Mouse (Mus musculus) lung, embryonic 14.5 days (tissue): Measurements from ENCODE around the gene Vipr1. TPM values are rescaled to one million over a fixed set of nuclear protein-coding genes. Genes with fewer than 3 reads are reported as not detected.

Experiments
- ATAC-seq: fragments of 200-750 bp; cut with Nextera tagmentation; 2 replicates; pipeline ENCODE4 v1.8.0; 2017; ENCODE audit warnings: mild to moderate bottlenecking, moderate TSS enrichment, moderate library complexity; ENCODE audit not compliant: insufficient read depth
- DNase-seq: peaks from one replicate; pipeline ENCODE4 v3.0.0-alpha.2; 2015
- H3K27ac ChIP-seq: fragments of 300-500 bp; sonication (generic); 2 replicates; pipeline ENCODE4 v1.5.1; 2014; ENCODE audit warnings: low read depth, mild to moderate bottlenecking, moderate library complexity
- H3K27me3 ChIP-seq: fragments of 300-500 bp; sonication (generic); 2 replicates; pipeline ENCODE4 v1.6.1; 2014; ENCODE audit warnings: low read length, control low read depth; ENCODE audit not compliant: insufficient read depth
- H3K36me3 ChIP-seq: fragments of 300-500 bp; sonication (generic); 2 replicates; pipeline ENCODE4 v1.6.1; 2014; ENCODE audit warnings: control low read depth; ENCODE audit not compliant: insufficient read depth
- H3K4me1 ChIP-seq: fragments of 300-500 bp; sonication (generic); 2 replicates; pipeline ENCODE4 v1.6.1; 2014; ENCODE audit warnings: antibody characterized with exemption, control low read depth; ENCODE audit not compliant: insufficient read depth
- H3K4me2 ChIP-seq: fragments of 300-500 bp; sonication (generic); 2 replicates; pipeline ENCODE4 v1.6.1; 2014; ENCODE audit warnings: mild to moderate bottlenecking
- H3K4me3 ChIP-seq: fragments of 300-500 bp; sonication (generic); 2 replicates; pipeline ENCODE4 v1.5.1; 2014; ENCODE audit warnings: low read depth, low read length
- H3K9ac ChIP-seq: fragments of 300-500 bp; sonication (generic); 2 replicates; pipeline ENCODE4 v1.6.1; 2014
- H3K9me3 ChIP-seq: fragments of 300-500 bp; sonication (generic); 2 replicates; pipeline ENCODE4 v1.6.1; 2016; ENCODE audit warnings: low read depth, low read length, control low read depth
- CTCF ChIP-seq: IDR thresholded peaks from 2 replicates; pipeline ENCODE4 v1.5.1; 2016; ENCODE audit warnings: antibody characterized with exemption, low read depth
- WGBS: fragments of 180-500 bp; shearing (Covaris S2); extraction: QIAGEN DNeasy Blood & Tissue Kit; methylation state at CpG from one replicate; pipeline ENCODE4 v1.1.7; 2014; 5-methylcytosine and 5-hydroxymethylcytosine counted together
- polyA plus RNA-seq: library from polyadenylated mRNA; unstranded; fragments of >200 nt; fragmentation: Nextera tagmentation; extraction: Ambion mirVana; gene quantifications from 2 replicates; pipeline ENCODE4 v1.2.1, GENCODE M21; 2014

Gene Vipr1
- polyA plus RNA-seq, 1 experiment from 2014 or later, result 0.54 TPM

- Histone ChIP-seq H3K9ac (no peak overlapping the region), H3K4me2 (no peak overlapping the region), H3K4me1 (no peaks in the 10 kb centered on the region), H3K27me3 (no peaks in the 10 kb centered on the region), H3K36me3 (no peaks in the 10 kb centered on the region), H3K4me3 (no peak overlapping the region), H3K9me3 (no peaks in the 10 kb centered on the region), H3K27ac (no peak overlapping the region)
- no peak for ATAC-seq
- WGBS, result 53% methylated on average over 3 of the region's 3 CpGs
- DNase-seq, result no peak
- peak; percentile 34 for TF ChIP-seq CTCF
Observed at GRCm38 (mm10) chr9:121616471-121616870, 26.0 kb upstream of the Vipr1 start.

GRCm38 (mm10) chr9:121619441-121619840, 23.1 kb upstream of the Vipr1 start:
- ATAC-seq (no peak), DNase-seq (peak; percentile 25)
- no peak overlapping the region for H3K4me3 ChIP-seq
- H3K27me3 ChIP-seq, result no peaks in the 10 kb centered on the region
- H3K27ac ChIP-seq, result no peak overlapping the region
- no peaks in the 10 kb centered on the region for H3K36me3 ChIP-seq
- H3K9me3 ChIP-seq, result no peaks in the 10 kb centered on the region
- H3K9ac ChIP-seq, result no peak overlapping the region
- 47% methylated on average over 7 of the region's 7 CpGs for WGBS
- no peak for TF ChIP-seq CTCF
- H3K4me1 ChIP-seq, result no peaks in the 10 kb centered on the region
- H3K4me2 ChIP-seq, result no peak overlapping the region

- DNase-seq, result no peak
- 90% methylated on average over 4 of the region's 4 CpGs for WGBS
- TF ChIP-seq CTCF, result no peak
Observed at GRCm38 (mm10) chr9:121623235-121623634, 19.3 kb upstream of the Vipr1 start.

GRCm38 (mm10) chr9:121624920-121625319, 17.6 kb upstream of the Vipr1 start:
- TF ChIP-seq CTCF, result no peak
- 77% methylated on average over 2 of the region's 2 CpGs for WGBS

More at GRCm38 (mm10) chr9:121623235-121623634, 19.3 kb upstream of the Vipr1 start:
- Histone ChIP-seq H3K4me3 (no peak overlapping the region), H3K27me3 (no peaks in the 10 kb centered on the region), H3K9me3 (no peaks in the 10 kb centered on the region), H3K36me3 (no peaks in the 10 kb centered on the region), H3K27ac (no peak overlapping the region), H3K4me1 (no peaks in the 10 kb centered on the region), H3K4me2 (no peak overlapping the region), H3K9ac (no peak overlapping the region)
- ATAC-seq, result no peak

GRCm38 (mm10) chr9:121630627-121631026, 11.9 kb upstream of the Vipr1 start:
- Histone ChIP-seq H3K27me3 (no peaks in the 10 kb centered on the region), H3K4me3 (no peak overlapping the region), H3K4me1 (no peaks in the 10 kb centered on the region), H3K4me2 (no peak overlapping the region), H3K9ac (no peak overlapping the region), H3K36me3 (no peaks in the 10 kb centered on the region), H3K27ac (no peak overlapping the region), H3K9me3 (no peaks in the 10 kb centered on the region)
- DNase-seq (no peak), ATAC-seq (no peak)
- WGBS, result 77% methylated on average over 1 of the region's 1 CpGs
- TF ChIP-seq CTCF, result no peak

More at GRCm38 (mm10) chr9:121624920-121625319, 17.6 kb upstream of the Vipr1 start:
- H3K9me3 ChIP-seq, result no peaks in the 10 kb centered on the region
- no peaks in the 10 kb centered on the region for H3K36me3 ChIP-seq
- no peak for ATAC-seq
- no peaks in the 10 kb centered on the region for H3K4me1 ChIP-seq
- no peak for DNase-seq
- no peak overlapping the region for H3K27ac ChIP-seq
- no peak overlapping the region for H3K4me2 ChIP-seq
- H3K4me3 ChIP-seq, result no peak overlapping the region
- no peak overlapping the region for H3K9ac ChIP-seq
- no peaks in the 10 kb centered on the region for H3K27me3 ChIP-seq

- WGBS, result 51% methylated on average over 4 of the region's 4 CpGs
- DNase-seq, result no peak
Observed at GRCm38 (mm10) chr9:121631946-121632345, 10.6 kb upstream of the Vipr1 start.

GRCm38 (mm10) chr9:121632891-121633290, 9.6 kb upstream of the Vipr1 start:
- no peak for ATAC-seq
- Histone ChIP-seq H3K4me1 (no peaks in the 10 kb centered on the region), H3K4me2 (no peak overlapping the region), H3K9me3 (no peaks in the 10 kb centered on the region), H3K9ac (no peak overlapping the region), H3K4me3 (no peak overlapping the region), H3K27me3 (no peaks in the 10 kb centered on the region), H3K27ac (no peak overlapping the region), H3K36me3 (no peaks in the 10 kb centered on the region)
- no peak for TF ChIP-seq CTCF
- DNase-seq, result no peak
- 85% methylated on average over 10 of the region's 10 CpGs for WGBS

More at GRCm38 (mm10) chr9:121631946-121632345, 10.6 kb upstream of the Vipr1 start:
- Histone ChIP-seq H3K4me1 (no peaks in the 10 kb centered on the region), H3K36me3 (no peaks in the 10 kb centered on the region), H3K27me3 (no peaks in the 10 kb centered on the region), H3K9me3 (no peaks in the 10 kb centered on the region), H3K9ac (no peak overlapping the region), H3K4me3 (no peak overlapping the region), H3K27ac (no peak overlapping the region), H3K4me2 (no peak overlapping the region)
- no peak for ATAC-seq
- TF ChIP-seq CTCF, result no peak

GRCm38 (mm10) chr9:121633306-121633705, 9.2 kb upstream of the Vipr1 start:
- DNase-seq, result no peak
- ATAC-seq, result no peak
- no peaks in the 10 kb centered on the region for H3K9me3 ChIP-seq

More at GRCm38 (mm10) chr9:121633306-121633705, 9.2 kb upstream of the Vipr1 start:
- Histone ChIP-seq H3K4me3 (no peak overlapping the region), H3K9ac (no peak overlapping the region), H3K36me3 (no peaks in the 10 kb centered on the region), H3K4me2 (no peak overlapping the region), H3K27ac (no peak overlapping the region), H3K27me3 (no peaks in the 10 kb centered on the region), H3K4me1 (no peaks in the 10 kb centered on the region)
- TF ChIP-seq CTCF, result no peak
- 55% methylated on average over 6 of the region's 6 CpGs for WGBS
